Mouse (Mus musculus) large intestine, adult 2 months (tissue): ENCODE data around the gene Zbed4. TPM values are rescaled to one million over a fixed set of nuclear protein-coding genes. Genes with fewer than 3 reads are reported as not detected.
"Not testable (repeated sequence)": the region's sequence is repeated elsewhere in the genome, so short reads cannot be mapped to it uniquely, and the experiment has no call there.

Source experiments
- DNase-seq: peaks from one replicate; pipeline ENCODE4 v3.0.0-alpha.2; 2012; ENCODE audit warnings: low read depth, low spot score
- WGBS: fragments of 180-500 bp; shearing (Covaris S2); methylation state at CpG from one replicate; pipeline ENCODE4 v1.1.7; 2018; 5-methylcytosine and 5-hydroxymethylcytosine counted together
- polyA plus RNA-seq: library from polyadenylated mRNA; depleted of rRNA; stranded (reverse); fragments of >200 nt; gene quantifications from 2 replicates; pipeline ENCODE4 v1.2.3, GENCODE M21; 2012

The Zbed4 gene
- polyA plus RNA-seq, 1 experiment, result 6.4 TPM

GRCm38 (mm10) chr15:88733834-88734571, 17.5 kb upstream of the Zbed4 start, which contains the start of gene Brd1:
Brd1 (minus strand) TSS chr15:88734233.
- DNase-seq, result no peak
- 11% methylated on average over 103 of the region's 103 CpGs for WGBS

- WGBS, result 62% methylated on average over 4 of the region's 4 CpGs
Measured at GRCm38 (mm10) chr15:88736166-88736565, 15.3 kb upstream of the Zbed4 start.

GRCm38 (mm10) chr15:88738466-88738865, 13.0 kb upstream of the Zbed4 start:
- DNase-seq, result no peak
- WGBS, result 87% methylated on average over 2 of the region's 2 CpGs

More at GRCm38 (mm10) chr15:88736166-88736565, 15.3 kb upstream of the Zbed4 start:
- DNase-seq, result no peak

GRCm38 (mm10) chr15:88741366-88741765, 10.1 kb upstream of the Zbed4 start:
- no peak for DNase-seq
- 83% methylated on average over 6 of the region's 6 CpGs for WGBS

- WGBS, result 78% methylated on average over 5 of the region's 5 CpGs
- not testable (repeated sequence) for DNase-seq
Measured at GRCm38 (mm10) chr15:88743371-88743770, 8.1 kb upstream of the Zbed4 start.

GRCm38 (mm10) chr15:88745347-88745746, 6.1 kb upstream of the Zbed4 start:
- peak; percentile 71 for DNase-seq
- WGBS, result 30% methylated on average over 3 of the region's 3 CpGs

- 61% methylated on average over 3 of the region's 3 CpGs for WGBS
- no peak for DNase-seq
Measured at GRCm38 (mm10) chr15:88745926-88746325, 5.5 kb upstream of the Zbed4 start.

GRCm38 (mm10) chr15:88749617-88750016, 1.8 kb upstream of the Zbed4 start:
- 90% methylated on average over 8 of the region's 8 CpGs for WGBS

GRCm38 (mm10) chr15:88750032-88750431, 1.4 kb upstream of the Zbed4 start:
- WGBS, result 87% methylated on average over 10 of the region's 10 CpGs
- no peak for DNase-seq

More at GRCm38 (mm10) chr15:88749617-88750016, 1.8 kb upstream of the Zbed4 start:
- DNase-seq, result not testable (repeated sequence)

GRCm38 (mm10) chr15:88750677-88751563, 540 bp upstream of the Zbed4 start:
- 3% methylated on average over 54 of the region's 54 CpGs for WGBS
- peak; percentile 96 for DNase-seq

- DNase-seq, result no peak
- 2% methylated on average over 8 of the region's 8 CpGs for WGBS
Measured at GRCm38 (mm10) chr15:88752403-88752733, 908 bp downstream of the Zbed4 start.

- DNase-seq, result no peak
- 76% methylated on average over 2 of the region's 2 CpGs for WGBS
Measured at GRCm38 (mm10) chr15:88754896-88755295, 3.4 kb downstream of the Zbed4 start.

GRCm38 (mm10) chr15:88755761-88756160, 4.3 kb downstream of the Zbed4 start:
- no peak for DNase-seq
- WGBS, result 97% methylated on average over 18 of the region's 18 CpGs

GRCm38 (mm10) chr15:88758061-88758460, 6.6 kb downstream of the Zbed4 start:
- DNase-seq, result no peak
- WGBS, result 85% methylated on average over 3 of the region's 3 CpGs

GRCm38 (mm10) chr15:88761551-88761950, 10.1 kb downstream of the Zbed4 start:
- no peak for DNase-seq
- 94% methylated on average over 4 of the region's 4 CpGs for WGBS

GRCm38 (mm10) chr15:88766139-88766538, 14.7 kb downstream of the Zbed4 start:
- not testable (repeated sequence) for DNase-seq
- WGBS, result 99% methylated on average over 2 of the region's 2 CpGs

GRCm38 (mm10) chr15:88768537-88768936, 17.1 kb downstream of the Zbed4 start:
- 40% methylated on average over 1 of the region's 1 CpGs for WGBS
- no peak for DNase-seq

GRCm38 (mm10) chr15:88774630-88775029, 23.2 kb downstream of the Zbed4 start:
- WGBS, result 93% methylated on average over 5 of the region's 5 CpGs
- not testable (repeated sequence) for DNase-seq

GRCm38 (mm10) chr15:88792140-88792850, 40.8 kb downstream of the Zbed4 start:
- WGBS, result 29% methylated on average over 4 of the region's 4 CpGs
- DNase-seq, result peak; percentile 52

- DNase-seq, result not testable (repeated sequence)
- 65% methylated on average over 5 of the region's 5 CpGs for WGBS
Measured at GRCm38 (mm10) chr15:88794729-88795128, 43.3 kb downstream of the Zbed4 start.
